Mouse (Mus musculus) left cerebral cortex, postnatal 4 days (tissue): ENCODE results near the gene Scgb2a2. TPM values are rescaled to one million over a fixed set of nuclear protein-coding genes. Genes with fewer than 3 reads are reported as not detected.
"Not testable (repeated sequence)": the region's sequence is repeated elsewhere in the genome, so short reads cannot be mapped to it uniquely, and the experiment has no call there.

Experiments used
- DNase-seq: peaks from one replicate; pipeline ENCODE4 v3.0.0-alpha.2; 2022
- intact Hi-C: fragments of 180-260 bp; cut with DNase I; formaldehyde crosslinking; loops from one replicate; pipeline ENCODE4 v1.15.1; 2025
- microRNA-seq: library from miRNA; unstranded; fragments of <30 nt; microRNA quantifications from one replicate; pipeline ENCODE4 v1.2.0, GENCODE M21; 2022
- total RNA-seq, 2 experiments: library from RNA; stranded (reverse); gene quantifications; 2 replicates each; pipeline ENCODE4 v1.2.3; 2021

Gene Scgb2a2
- not detected for total RNA-seq

DNA sequence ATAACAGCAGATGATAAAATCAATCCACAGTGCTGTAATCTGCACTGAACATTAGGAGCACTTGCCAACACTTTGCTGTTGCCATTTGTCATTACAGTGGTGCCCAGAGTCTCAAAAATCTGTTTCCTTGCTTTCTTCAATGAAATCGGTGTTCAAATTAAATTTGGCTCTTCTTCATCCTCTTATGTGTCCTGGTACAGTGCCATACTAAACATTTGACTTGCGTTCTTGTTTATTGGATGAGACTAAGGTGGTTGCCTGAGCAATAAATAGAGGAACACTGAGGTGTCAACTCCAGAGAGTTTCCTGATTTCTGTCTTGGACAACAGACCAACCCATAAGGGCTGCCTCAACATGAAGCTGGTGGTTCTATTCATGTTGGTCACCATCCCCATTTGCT, at the start of gene Scgb2a2:
Scgb2a2 (plus strand) TSS at position 301 of the 400 bp plus-strand sequence.
- DNase-seq: no peak
- intact Hi-C loops: no loop called here

GRCm38 (mm10) chr19:9836581-9837340, 10.6 kb upstream of the Scgb2a2 start:
- DNase-seq: peak; percentile 51
- intact Hi-C loops: not testable (repeated sequence)

DNA sequence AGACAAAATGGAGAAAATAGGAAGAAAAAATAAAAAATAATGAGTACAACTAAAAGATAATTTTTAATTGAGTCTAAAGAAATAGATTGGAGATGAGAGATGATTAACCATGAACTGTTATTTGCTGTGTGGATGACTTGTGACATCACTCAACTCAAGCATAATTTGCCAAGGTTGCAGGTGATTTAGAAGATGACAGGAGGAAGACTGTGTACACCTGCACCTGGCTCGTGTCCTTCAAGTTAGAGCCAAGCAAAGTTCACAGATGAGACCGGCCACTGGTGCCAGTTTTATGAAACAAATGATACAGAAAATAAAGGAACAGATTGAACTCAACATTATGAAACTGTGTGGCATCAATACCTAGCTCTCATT, 10.0 kb upstream of the Scgb2a2 start:
- intact Hi-C loops: no loop called here

DNA sequence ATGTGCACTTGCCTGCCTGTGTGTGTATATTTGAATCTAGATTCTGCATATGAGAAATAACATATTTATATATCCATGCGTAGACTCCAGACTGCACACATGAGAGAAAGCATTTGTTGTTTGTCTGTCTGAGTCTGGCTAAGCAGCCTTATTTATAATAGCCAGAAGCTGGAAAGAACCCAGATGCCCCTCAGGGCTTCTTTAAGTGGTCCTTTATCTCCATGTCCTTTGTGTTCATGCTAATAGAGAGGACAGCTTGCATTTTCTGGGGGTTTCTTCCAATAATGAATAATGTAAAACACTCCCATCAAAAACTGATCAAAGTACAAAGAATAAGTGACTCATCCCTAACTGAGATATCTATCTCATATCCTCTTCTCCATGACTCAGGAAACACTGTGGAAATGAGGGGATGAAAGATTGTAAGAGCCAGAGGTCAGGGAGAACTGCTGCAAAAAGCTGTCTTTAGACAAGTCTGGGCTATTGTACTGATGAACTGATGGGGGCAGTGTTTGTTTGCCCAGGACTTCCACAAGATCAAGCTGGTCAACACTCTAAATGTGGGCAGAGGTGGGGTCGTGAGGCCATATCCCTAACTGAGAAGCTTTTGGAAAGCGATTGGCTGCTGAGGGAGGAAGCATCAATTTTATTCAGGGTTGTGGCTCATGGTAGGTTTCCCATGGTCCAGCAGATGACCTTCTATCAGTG, 2.2 kb downstream of the Scgb2a2 start:
- intact Hi-C loops, DNase-seq: not testable (repeated sequence)

More for the DNA sequence above, 10.0 kb upstream of the Scgb2a2 start:
- DNase-seq: no peak

GRCm38 (mm10) chr19:9860821-9861220, 13.5 kb downstream of the Scgb2a2 start:
- intact Hi-C loops, DNase-seq: not testable (repeated sequence)

DNA sequence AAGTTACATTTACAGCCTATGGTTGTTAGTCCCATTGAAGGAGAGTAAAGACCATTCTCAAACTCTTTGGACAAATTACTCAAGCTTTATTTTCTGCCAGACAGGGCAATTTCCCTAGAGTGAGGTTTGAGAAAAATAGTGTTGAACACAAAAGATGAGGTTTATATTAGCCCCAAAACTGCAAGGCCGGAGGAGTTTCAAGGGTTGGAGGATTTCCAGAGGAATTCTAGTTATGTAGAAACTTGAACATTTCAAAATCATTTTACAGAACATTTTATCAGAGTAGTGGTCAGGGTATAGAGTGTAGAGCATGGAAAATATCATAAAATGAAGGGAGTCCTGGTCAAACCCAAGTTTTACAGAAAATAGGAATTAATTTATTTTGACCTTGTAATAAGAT, 17.5 kb downstream of the Scgb2a2 start:
- DNase-seq: no peak
- intact Hi-C loops: no loop called here

GRCm38 (mm10) chr19:9865466-9865865, 18.1 kb downstream of the Scgb2a2 start:
- no peak for DNase-seq
- intact Hi-C loops: no loop called here

GRCm38 (mm10) chr19:9878186-9878835, 30.9 kb downstream of the Scgb2a2 start:
- DNase-seq: no peak
- intact Hi-C loops: no loop called here

DNA sequence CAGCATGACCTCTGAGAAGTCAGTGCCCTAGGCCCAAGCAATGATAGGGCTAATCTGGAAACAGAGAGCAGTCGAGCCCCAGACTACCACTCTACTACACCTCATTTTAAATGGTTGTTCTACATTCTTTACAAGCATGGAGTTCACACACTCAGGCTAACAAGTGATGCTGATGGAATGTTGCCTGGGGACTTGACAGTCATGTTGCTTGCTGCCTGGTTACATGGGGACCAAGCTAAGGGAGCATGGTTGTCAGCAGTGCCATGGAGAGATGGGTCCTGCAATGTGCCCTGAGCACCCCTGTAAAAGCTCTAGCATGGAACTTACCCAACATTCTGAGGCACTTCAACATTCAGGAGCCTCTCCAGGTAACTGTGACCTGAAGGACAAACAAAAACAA, 39.0 kb downstream of the Scgb2a2 start:
- intact Hi-C loops: no loop called here
- no peak for DNase-seq

- no peak for DNase-seq
- intact Hi-C loops: no loop called here
Measured at GRCm38 (mm10) chr19:9886771-9887170, 39.4 kb downstream of the Scgb2a2 start.

- intact Hi-C loops: no loop called here
- no peak for DNase-seq
Measured at GRCm38 (mm10) chr19:9896067-9896466, 48.7 kb downstream of the Scgb2a2 start.

DNA sequence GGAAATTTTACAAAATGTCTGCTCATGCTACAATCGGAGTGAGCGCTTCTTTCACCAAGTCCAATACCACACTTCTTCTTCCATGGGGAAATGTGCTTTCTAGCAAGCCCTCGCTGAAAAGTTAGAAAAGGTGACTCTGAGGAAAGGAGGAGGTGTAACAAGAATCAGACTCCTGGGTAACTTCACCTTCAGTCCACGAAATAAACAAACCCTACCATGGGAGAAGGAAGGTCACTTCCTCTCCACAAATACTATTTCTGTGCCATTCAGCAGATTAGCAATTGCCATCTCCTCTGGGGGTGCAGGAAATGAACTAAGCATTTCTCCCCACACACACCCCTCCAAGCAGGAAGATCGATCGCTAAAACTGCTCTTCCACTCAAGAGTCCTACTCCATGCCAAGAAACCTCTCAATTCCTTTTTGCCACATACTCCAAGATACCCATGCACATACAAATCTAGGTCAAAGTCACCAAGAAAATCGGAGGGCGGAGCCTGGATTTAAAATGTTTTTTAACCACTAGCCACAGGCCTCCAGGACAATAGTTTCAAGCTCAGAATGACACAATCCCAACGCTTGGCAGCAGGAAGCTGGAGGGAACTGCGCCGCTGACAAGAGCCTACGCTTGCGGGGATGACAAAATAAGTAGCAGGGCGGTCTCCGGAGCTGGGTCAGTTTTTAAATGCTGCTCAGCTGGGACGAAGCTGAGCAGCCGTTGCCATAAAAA, 51.1 kb downstream of the Scgb2a2 start:
- DNase-seq: no peak
- intact Hi-C loops: no loop called here

DNA sequence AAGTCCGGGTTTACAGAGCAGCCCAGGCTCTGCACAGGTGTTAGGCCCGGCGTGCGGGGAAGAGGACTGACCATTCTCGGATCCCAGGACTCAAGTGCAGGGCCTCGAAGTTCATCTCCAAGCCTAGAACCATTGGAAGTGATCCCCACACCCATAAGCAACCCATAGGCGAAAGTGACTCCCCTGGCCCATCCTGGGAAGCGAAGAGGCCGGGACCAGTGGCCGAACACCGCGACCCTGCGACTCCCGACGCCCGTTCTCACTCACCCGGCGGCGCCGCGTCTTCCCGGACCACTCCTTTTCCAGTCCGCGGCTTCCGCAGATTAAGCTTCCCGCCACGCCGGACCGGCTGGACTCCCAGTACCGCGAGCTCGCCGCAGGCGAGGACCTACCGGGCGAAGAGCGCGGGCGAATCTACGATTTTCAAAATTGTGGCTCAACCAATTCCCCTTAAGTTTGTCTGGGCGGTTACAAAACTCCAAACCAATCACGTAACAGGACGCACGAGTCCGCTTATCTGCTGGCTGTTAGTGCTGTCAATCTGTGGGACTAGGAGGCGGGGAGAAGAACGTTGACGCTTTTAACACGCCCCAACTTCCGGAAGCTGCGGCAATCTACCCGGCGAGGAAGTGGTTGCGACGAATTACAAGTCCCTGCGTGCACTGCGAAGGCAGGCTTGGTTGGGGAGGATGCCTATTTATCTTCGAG, 51.9 kb downstream of the Scgb2a2 start, which contains the start of gene Incenp:
Incenp (minus strand) TSS at position 480 of the 708 bp plus-strand sequence.
- intact Hi-C loops: no loop called here
- peak; percentile 92 for DNase-seq

- intact Hi-C loops: no loop called here
- DNase-seq: no peak
Measured at GRCm38 (mm10) chr19:9899780-9900146, 52.4 kb downstream of the Scgb2a2 start.

DNA sequence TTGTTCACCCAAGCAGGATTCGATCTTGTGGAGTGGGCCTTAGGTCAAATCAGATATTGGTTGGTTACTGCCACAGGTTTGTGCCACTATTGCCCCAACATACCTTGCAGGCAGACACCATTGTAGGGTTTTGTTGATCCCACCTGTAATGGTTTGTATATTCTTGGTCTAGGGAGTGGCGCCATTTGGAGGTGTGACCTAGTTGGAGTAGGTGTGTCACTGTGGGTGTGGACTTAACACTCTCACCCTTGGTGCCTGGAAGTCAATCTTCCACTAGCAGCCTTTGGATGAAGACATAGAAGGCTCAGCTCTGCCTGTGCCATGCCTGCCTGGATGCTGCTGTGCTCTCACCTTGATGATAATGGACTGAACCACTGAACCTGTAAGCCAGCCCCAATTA, 53.3 kb downstream of the Scgb2a2 start:
- DNase-seq, intact Hi-C loops: not testable (repeated sequence)

Small RNA genes within 50 kb of the gene (microRNA-seq; reads per million reads assigned to microRNA genes)
- not detected for gene Gm22369

Other genes starting within 250 kb of the Scgb2a2 start
- gene Incenp, start 52.0 kb downstream of the Scgb2a2 start, total RNA-seq: 10 to 100 TPM; 27.2 to 30.8 TPM
- 1,000 to 10,000 TPM; 1,213 to 1,248 TPM for gene Fth1, start 133.0 kb downstream of the Scgb2a2 start, total RNA-seq
- 1 to 10 TPM; 1.7 to 2.1 TPM for gene Best1, start 154.1 kb downstream of the Scgb2a2 start, total RNA-seq
- 10 to 100 TPM; 12.9 to 14.9 TPM for gene Rab3il1, start 154.1 kb downstream of the Scgb2a2 start, total RNA-seq
- gene Fads3, start 194.0 kb downstream of the Scgb2a2 start, total RNA-seq: 10 to 100 TPM; 52.8 to 60.4 TPM